Mouse (Mus musculus): ENCODE data around the gene Tnfaip2. TPM values are rescaled to one million over a fixed set of nuclear protein-coding genes. Genes with fewer than 3 reads are reported as not detected.
A peak's percentile ranks its signal among the peaks of the same experiment; 100 is the strongest.

Gene Tnfaip2
- total and polyA plus RNA-seq, 2 experiments from 2014 or later: 9.5 to 14.8 TPM

DNA sequence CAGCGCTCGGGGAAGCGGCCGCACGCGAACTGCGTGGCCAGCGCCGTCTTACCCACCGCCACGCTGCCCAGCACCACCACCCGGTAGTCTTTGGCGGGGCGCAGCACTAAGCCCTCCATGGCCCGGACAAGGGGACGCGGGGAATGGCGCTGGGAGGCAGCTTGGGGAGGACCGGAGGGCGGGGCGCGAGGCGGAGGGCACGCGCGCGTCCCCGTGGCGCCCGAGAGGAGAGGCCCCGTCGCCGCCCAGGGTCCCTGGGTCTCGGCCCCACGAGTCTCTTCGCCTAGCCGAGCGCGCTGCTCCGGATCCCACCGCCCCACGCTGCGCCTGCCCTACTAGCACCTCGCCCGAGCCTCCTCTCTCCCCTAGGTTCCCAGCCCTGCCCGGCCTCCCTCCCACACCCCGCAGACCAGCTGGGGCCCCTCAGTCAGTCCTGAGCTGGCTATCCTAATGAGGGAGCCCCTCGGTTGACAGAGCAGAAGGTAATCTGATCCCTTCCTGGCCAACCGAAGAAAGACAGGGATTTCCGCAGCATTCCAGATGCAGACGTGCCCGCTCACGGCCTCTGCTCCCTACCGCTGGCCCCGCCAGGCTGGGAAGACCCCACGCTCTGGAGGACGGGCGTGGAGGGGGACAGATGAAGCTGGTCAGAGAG is 43.5 kb downstream of the Tnfaip2 start, which contains the start of gene Gm266:
Gm266 (minus strand) TSS at position 172 of the 655 bp plus-strand sequence.
- H3K4me2 ChIP-seq (ENCODE audit: low read depth, low read length): peak within 1 kb of the TSS; percentile 81
- no peaks in the 10 kb centered on the region for H3K9me3 ChIP-seq (replicated peaks; ENCODE audit: control insufficient read depth, low read length)
- H3K27ac ChIP-seq (ENCODE audit: low read depth): no peak within 1 kb of the TSS
- H3K27me3 ChIP-seq (ENCODE audit: control insufficient read depth, insufficient read depth, low read length): peaks cover 61% of the 10 kb centered on the region
- peaks cover 14% of the 10 kb centered on the region for H3K4me1 ChIP-seq (ENCODE audit: control insufficient read depth, insufficient read depth)
- H3K36me3 ChIP-seq (replicated peaks; ENCODE audit: control insufficient read depth, insufficient read depth, low read length): no peaks in the 10 kb centered on the region
- TF ChIP-seq CTCF (IDR thresholded peaks at IDR 0.05; ENCODE audit: low read depth) (no peak), EP300 (IDR thresholded peaks at IDR 0.05; ENCODE audit: low read depth) (no peak)
- DNase-seq (ENCODE audit: low spot score) (no peak), ATAC-seq (ENCODE audit: insufficient read depth, low read depth) (peak; percentile 44; the same call in 1 of the 2 replicates)
- WGBS: 1% methylated on average over 30 of the region's 58 CpGs
- H3K9ac ChIP-seq (replicated peaks; ENCODE audit: low read depth, low read length): no peak within 1 kb of the TSS
- peak within 1 kb of the TSS; percentile 53 for H3K4me3 ChIP-seq (ENCODE audit: low read depth, low read length)

DNA sequence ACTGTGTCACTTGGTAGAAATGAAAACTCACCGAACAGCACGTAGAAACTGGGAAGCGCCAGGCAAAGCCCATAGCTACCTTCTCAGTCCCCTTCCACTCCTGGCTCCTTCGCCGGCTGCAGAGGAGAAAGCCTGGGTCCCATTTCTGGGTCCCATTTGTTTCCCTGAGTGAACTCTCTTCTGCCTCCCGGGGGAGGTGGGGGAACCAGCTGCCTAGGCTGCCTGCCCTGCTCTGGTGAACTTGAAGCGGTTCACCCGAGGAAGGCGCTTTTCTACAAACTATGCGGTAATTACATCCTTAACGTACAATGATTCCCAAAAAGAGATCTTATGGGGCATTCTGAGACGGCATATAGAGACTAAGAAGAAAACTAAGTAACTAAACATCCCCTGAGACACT is 44.2 kb downstream of the Tnfaip2 start:
- Histone ChIP-seq H3K4me1 (ENCODE audit: control insufficient read depth, insufficient read depth) (peaks cover 14% of the 10 kb centered on the region), H3K36me3 (replicated peaks; ENCODE audit: control insufficient read depth, insufficient read depth, low read length) (no peaks in the 10 kb centered on the region), H3K9me3 (replicated peaks; ENCODE audit: control insufficient read depth, low read length) (no peaks in the 10 kb centered on the region), H3K4me3 (ENCODE audit: low read depth, low read length) (peak overlapping the region; percentile 53), H3K27me3 (ENCODE audit: control insufficient read depth, insufficient read depth, low read length) (peaks cover 61% of the 10 kb centered on the region), H3K4me2 (ENCODE audit: low read depth, low read length) (peak overlapping the region; percentile 81), H3K27ac (ENCODE audit: low read depth) (no peak overlapping the region), H3K9ac (replicated peaks; ENCODE audit: low read depth, low read length) (no peak overlapping the region)
- DNase-seq (ENCODE audit: low spot score) (no peak), ATAC-seq (ENCODE audit: insufficient read depth, low read depth) (no peak)
- WGBS: 13% methylated on average over 12 of the region's 12 CpGs
- no peak for TF ChIP-seq EP300 (IDR thresholded peaks at IDR 0.05; ENCODE audit: low read depth)
- no peak for TF ChIP-seq CTCF (IDR thresholded peaks at IDR 0.05; ENCODE audit: low read depth)

DNA sequence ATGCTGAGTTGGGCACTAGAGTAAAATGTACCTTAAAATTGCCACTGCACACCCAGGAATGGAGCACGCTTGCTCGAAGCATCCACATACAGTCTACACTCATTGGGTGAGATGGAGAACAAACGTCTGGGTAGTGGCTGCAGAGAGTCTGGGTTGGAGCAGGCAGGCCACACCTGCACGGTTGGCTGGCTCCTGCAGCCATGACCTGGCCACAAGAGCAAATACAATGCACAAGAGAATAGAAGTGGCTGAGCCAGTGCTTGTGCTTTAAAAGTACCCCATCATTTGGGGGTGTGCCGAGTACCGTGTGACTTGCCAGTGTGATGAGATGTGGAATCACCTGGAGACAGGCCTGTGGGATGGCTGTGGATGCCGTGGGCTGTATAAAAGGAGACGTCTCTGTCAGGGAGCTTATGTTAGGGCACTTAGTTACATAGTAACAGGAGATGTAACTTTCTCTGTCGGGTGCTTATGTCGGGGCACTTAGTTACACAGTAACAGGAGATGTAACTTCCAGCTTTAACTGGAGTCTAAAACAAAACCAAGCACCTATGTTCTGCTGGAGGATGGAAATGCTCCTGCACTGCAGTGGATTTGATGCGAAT is 47.1 kb downstream of the Tnfaip2 start:
- peaks cover 54% of the 10 kb centered on the region for H3K27me3 ChIP-seq (ENCODE audit: control insufficient read depth, insufficient read depth, low read length)
- no peak for TF ChIP-seq CTCF (IDR thresholded peaks at IDR 0.05; ENCODE audit: low read depth)
- no peak for TF ChIP-seq EP300 (IDR thresholded peaks at IDR 0.05; ENCODE audit: low read depth)
- 77% methylated on average over 11 of the region's 11 CpGs for WGBS

DNA sequence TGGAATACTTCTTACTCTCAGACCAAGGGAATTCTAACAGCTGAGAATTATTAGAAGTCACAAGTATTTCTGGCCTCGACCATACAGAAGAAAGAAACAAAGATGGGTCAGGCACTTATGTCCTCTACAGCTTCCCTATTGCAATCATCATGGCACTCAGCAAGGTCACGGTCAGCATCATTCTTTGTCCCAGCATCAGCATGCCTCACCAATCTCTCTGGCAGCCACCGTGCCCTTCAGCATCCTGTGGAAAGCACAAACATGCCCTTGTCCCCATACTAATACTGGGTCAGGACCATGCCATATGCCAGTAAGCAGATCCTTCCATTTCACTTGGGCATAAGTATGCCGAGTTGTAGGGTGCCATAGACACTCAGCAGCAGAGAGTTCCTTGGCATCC is 52.7 kb downstream of the Tnfaip2 start:
- Histone ChIP-seq H3K9ac (replicated peaks; ENCODE audit: low read depth, low read length) (no peak overlapping the region), H3K36me3 (replicated peaks; ENCODE audit: control insufficient read depth, insufficient read depth, low read length) (no peaks in the 10 kb centered on the region), H3K27me3 (ENCODE audit: control insufficient read depth, insufficient read depth, low read length) (no peaks in the 10 kb centered on the region), H3K4me2 (ENCODE audit: low read depth, low read length) (no peak overlapping the region), H3K4me3 (ENCODE audit: low read depth, low read length) (no peak overlapping the region), H3K9me3 (replicated peaks; ENCODE audit: control insufficient read depth, low read length) (no peaks in the 10 kb centered on the region), H3K4me1 (ENCODE audit: control insufficient read depth, insufficient read depth) (no peaks in the 10 kb centered on the region), H3K27ac (ENCODE audit: low read depth) (no peak overlapping the region)
- no peak for DNase-seq (ENCODE audit: low spot score)
- TF ChIP-seq CTCF (IDR thresholded peaks at IDR 0.05; ENCODE audit: low read depth): no peak
- no peak for TF ChIP-seq EP300 (IDR thresholded peaks at IDR 0.05; ENCODE audit: low read depth)
- WGBS: 49% methylated on average over 4 of the region's 4 CpGs
- no peak for ATAC-seq (ENCODE audit: insufficient read depth, low read depth)

More for the DNA sequence above, 47.1 kb downstream of the Tnfaip2 start:
- no peaks in the 10 kb centered on the region for H3K9me3 ChIP-seq (replicated peaks; ENCODE audit: control insufficient read depth, low read length)
- H3K9ac ChIP-seq (replicated peaks; ENCODE audit: low read depth, low read length): no peak overlapping the region
- no peak overlapping the region for H3K4me2 ChIP-seq (ENCODE audit: low read depth, low read length)
- no peak overlapping the region for H3K27ac ChIP-seq (ENCODE audit: low read depth)
- no peaks in the 10 kb centered on the region for H3K36me3 ChIP-seq (replicated peaks; ENCODE audit: control insufficient read depth, insufficient read depth, low read length)
- no peak for ATAC-seq (ENCODE audit: insufficient read depth, low read depth)
- peaks cover 14% of the 10 kb centered on the region for H3K4me1 ChIP-seq (ENCODE audit: control insufficient read depth, insufficient read depth)
- no peak for DNase-seq (ENCODE audit: low spot score)
- H3K4me3 ChIP-seq (ENCODE audit: low read depth, low read length): no peak overlapping the region

DNA sequence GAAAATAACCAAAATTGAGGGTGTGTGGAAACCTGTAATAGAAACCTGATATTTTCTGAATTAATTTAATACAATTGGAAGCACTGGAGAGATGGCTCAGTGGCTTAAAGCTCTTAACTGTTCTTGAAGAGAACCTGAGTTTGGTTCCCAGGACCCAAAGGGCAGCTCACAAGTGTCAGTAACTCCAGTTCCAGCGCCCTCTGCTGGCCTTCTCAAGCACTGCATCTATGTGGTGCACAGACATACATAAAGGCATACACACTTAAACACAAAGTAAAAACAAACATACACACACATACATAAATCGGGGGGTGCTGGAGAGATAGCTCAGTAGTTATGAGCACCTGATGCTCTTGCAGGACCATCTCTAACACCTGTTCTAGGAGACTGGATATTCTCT is 54.8 kb downstream of the Tnfaip2 start:
- Histone ChIP-seq H3K36me3 (replicated peaks; ENCODE audit: control insufficient read depth, insufficient read depth, low read length) (no peaks in the 10 kb centered on the region), H3K4me1 (ENCODE audit: control insufficient read depth, insufficient read depth) (no peaks in the 10 kb centered on the region), H3K9ac (replicated peaks; ENCODE audit: low read depth, low read length) (no peak overlapping the region), H3K9me3 (replicated peaks; ENCODE audit: control insufficient read depth, low read length) (no peaks in the 10 kb centered on the region), H3K4me2 (ENCODE audit: low read depth, low read length) (no peak overlapping the region), H3K27ac (ENCODE audit: low read depth) (no peak overlapping the region), H3K27me3 (ENCODE audit: control insufficient read depth, insufficient read depth, low read length) (no peaks in the 10 kb centered on the region), H3K4me3 (ENCODE audit: low read depth, low read length) (no peak overlapping the region)
- no peak for ATAC-seq (ENCODE audit: insufficient read depth, low read depth)
- no peak for TF ChIP-seq EP300 (IDR thresholded peaks at IDR 0.05; ENCODE audit: low read depth)
- peak; percentile 22 for TF ChIP-seq CTCF (IDR thresholded peaks at IDR 0.05; ENCODE audit: low read depth)
- no peak for DNase-seq (ENCODE audit: low spot score)
- WGBS: 47% methylated on average over 2 of the region's 2 CpGs
